Mouse (Mus musculus) E14TG2a.4 (cell line): ENCODE data around the gene Gsg1l.

Experiments
- CTCF ChIP-seq: conservative IDR thresholded peaks from 2 replicates; pipeline ENCODE4 v1.5.1; 2014; ENCODE audit warnings: low read length
- POU5F1 ChIP-seq: IDR thresholded peaks from 2 replicates; pipeline ENCODE4 v1.6.1; 2014; ENCODE audit warnings: low read length, borderline replicate concordance

DNA sequence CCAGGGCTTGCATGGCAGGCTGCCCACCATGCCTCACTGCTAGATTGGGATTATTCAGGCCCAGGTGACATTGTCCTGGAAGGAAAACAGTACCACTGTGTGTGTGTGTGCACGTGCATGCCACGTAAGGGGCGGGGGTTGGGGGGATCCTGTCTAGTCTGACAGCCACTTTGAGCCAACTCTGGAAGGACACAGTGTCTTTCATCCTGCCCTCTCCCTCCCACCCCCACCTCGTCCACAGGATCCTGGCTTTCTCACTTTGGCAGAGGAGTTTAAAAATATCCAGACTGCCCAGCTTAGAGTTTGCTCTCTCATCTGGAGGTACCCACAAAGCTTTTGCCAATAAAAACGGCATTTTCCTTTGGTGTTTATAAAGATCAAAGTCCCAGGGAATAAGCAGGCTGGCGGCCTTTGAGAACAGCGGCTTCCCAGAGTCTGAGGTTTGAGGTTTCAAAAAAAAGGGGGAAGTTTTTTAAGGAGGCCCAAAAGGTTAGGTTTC lies 110.0 kb downstream of the Gsg1l start:
- TF ChIP-seq CTCF (no peak), POU5F1 (no peak)
